Mouse (Mus musculus): ENCODE results near the gene Mgmt.

GRCm38 (mm10) chr7:136874396-136874795 is 20.0 kb upstream of the Mgmt start:
- TF ChIP-seq CTCF (IDR thresholded peaks at IDR 0.05; ENCODE audit: low read depth): no peak
- no peak for TF ChIP-seq EP300 (IDR thresholded peaks at IDR 0.05; ENCODE audit: low read depth)
